Mouse (Mus musculus) urinary bladder, postnatal 14 days (tissue): ENCODE measurements around the gene Olfr813.
"Not testable (repeated sequence)": the region's sequence is repeated elsewhere in the genome, so short reads cannot be mapped to it uniquely, and the experiment has no call there.

ENCODE experiments used
- DNase-seq: peaks from one replicate; pipeline ENCODE4 v3.0.0; 2021; ENCODE audit warnings: low spot score

Olfr813 gene

GRCm38 (mm10) chr10:129855067-129855466 is at the start of gene Olfr813:
Gene Olfr813, plus strand, starts transcription at chr10:129855367.
- no peak for DNase-seq

- DNase-seq, result no peak
These were observed 9.2 kb upstream of the Olfr813 start, which contains the start of gene Olfr812 for GRCm38 (mm10) chr10:129845994-129846393. Gene Olfr812, minus strand, starts transcription at chr10:129846094.

GRCm38 (mm10) chr10:129847343-129847742 is 7.8 kb upstream of the Olfr813 start:
- DNase-seq, result no peak

DNA sequence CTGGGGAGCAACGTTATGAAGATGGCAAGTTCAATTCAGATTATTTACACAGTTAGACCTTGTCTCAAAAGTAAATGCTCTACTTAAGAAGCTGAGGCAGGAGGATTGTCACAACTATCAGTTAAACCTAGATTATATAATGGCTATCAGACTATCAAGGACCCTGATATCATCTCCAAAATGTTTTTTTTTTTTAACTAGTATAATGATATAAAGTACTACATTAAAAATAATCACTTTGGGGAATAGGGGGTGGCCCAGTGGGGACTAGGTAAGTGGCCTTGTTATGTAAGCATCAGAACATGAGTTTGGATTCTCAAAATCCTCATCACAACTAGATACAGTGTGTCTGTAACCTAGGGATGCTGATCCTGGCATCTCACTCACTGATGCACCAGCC is 24.6 kb downstream of the Olfr813 start, which contains the start of gene Olfr814:
Olfr814 (minus strand) TSS at position 101 of the 400 bp plus-strand sequence.
- not testable (repeated sequence) for DNase-seq

- not testable (repeated sequence) for DNase-seq
These were observed 30.3 kb downstream of the Olfr813 start for GRCm38 (mm10) chr10:129885496-129885895.

DNA sequence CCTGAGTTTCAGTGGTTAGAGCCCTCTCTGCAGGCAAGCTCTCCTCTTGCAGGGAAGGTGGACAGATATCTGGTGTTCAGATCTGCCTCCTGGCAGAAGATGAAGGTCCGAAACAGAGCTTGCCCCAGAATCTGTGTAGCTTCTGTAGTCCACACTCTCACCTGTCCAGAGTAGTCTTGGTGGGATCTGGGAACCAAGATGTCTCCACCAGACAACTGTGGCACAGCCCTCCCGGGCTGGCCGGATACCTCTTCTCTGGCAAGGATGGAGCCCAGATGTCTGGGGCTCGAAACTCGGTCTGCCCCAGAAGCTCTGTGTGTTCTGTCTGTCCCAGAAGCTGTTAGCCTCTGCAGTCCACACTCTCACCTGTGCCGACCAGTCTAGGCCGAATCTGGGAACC is 30.8 kb downstream of the Olfr813 start:
- DNase-seq, result no peak

GRCm38 (mm10) chr10:129905767-129906166 is 50.6 kb downstream of the Olfr813 start, which contains the start of gene Olfr815:
Gene Olfr815, minus strand, starts transcription at chr10:129905867.
- DNase-seq, result not testable (repeated sequence)
